Mouse (Mus musculus): ENCODE results near the gene Ubn1. TPM values are rescaled to one million over a fixed set of nuclear protein-coding genes. Genes with fewer than 3 reads are reported as not detected.

Gene Ubn1
- total and polyA plus RNA-seq, 3 experiments = 17.4 to 33.2 (median 32.5) TPM

- no peak overlapping the region for H3K4me2 ChIP-seq (ENCODE audit: insufficient read depth, low read depth, poor library complexity, severe bottlenecking)
- no peaks in the 10 kb centered on the region for H3K4me1 ChIP-seq (ENCODE audit: control insufficient read depth in 1 of 2, insufficient read depth in 2 of 2)
- peaks cover 24% of the 10 kb centered on the region for H3K27me3 ChIP-seq (replicated peaks)
- no peak for DNase-seq (ENCODE audit: extremely low read depth)
- H3K9me3 ChIP-seq (replicated peaks; ENCODE audit: low read length) = peaks cover 12% of the 10 kb centered on the region
- H3K79me2 ChIP-seq (replicated peaks; ENCODE audit: control insufficient read depth, extremely low read depth, insufficient read depth, poor library complexity, severe bottlenecking) = no peaks in the 10 kb centered on the region
- no peak overlapping the region for H3K9ac ChIP-seq (ENCODE audit: insufficient read depth, low read depth)
- H3K27ac ChIP-seq (ENCODE audit: insufficient read depth, low read depth) = no peak overlapping the region
- in situ Hi-C loops (cut with MboI; ENCODE audit: low pct_ligation_motif_present, low pct_unique_long_range_greater_than_20kb, low sequenced_read_pairs) = no loop called here
- H3K4me3 ChIP-seq (replicated peaks in 1 of 3; ENCODE audit: low read depth in 2 of 3, low read length in 2 of 3, poor library complexity in 1 of 3) = no peak overlapping the region
- H3K36me3 ChIP-seq (replicated peaks in 1 of 2; ENCODE audit: control insufficient read depth in 1 of 2, insufficient read depth in 1 of 2, low read length in 1 of 2) = no peaks in the 10 kb centered on the region
- dilution Hi-C loops (cut with MboI; ENCODE audit: extremely low pct_ligation_motif_present, extremely low pct_unique_long_range_greater_than_20kb, low sequenced_read_pairs) = no loop called here
- TF ChIP-seq JUND (conservative IDR thresholded peaks at IDR 0.05; ENCODE audit: low read depth, low read length) (no peak), BHLHE40 (IDR thresholded peaks at IDR 0.05; ENCODE audit: low read depth, low read length) (no peak), CTCF (conservative IDR thresholded peaks at IDR 0.05 in 1 of 2, IDR thresholded peaks at IDR 0.05 in 1 of 2; ENCODE audit: low read depth in 2 of 2, low read length in 2 of 2) (no peak)
Measured at GRCm38 (mm10) chr16:5109877-5110276, 60.0 kb downstream of the Ubn1 start.

GRCm38 (mm10) chr16:5111021-5111420 is 61.2 kb downstream of the Ubn1 start:
- dilution Hi-C loops (cut with MboI; ENCODE audit: extremely low pct_ligation_motif_present, extremely low pct_unique_long_range_greater_than_20kb, low sequenced_read_pairs) = no loop called here
- TF ChIP-seq MAZ (IDR thresholded peaks at IDR 0.05; ENCODE audit: low read depth, low read length) = no peak
- TF ChIP-seq CHD2 (IDR thresholded peaks at IDR 0.05; ENCODE audit: low read length) = no peak
- no peak for TF ChIP-seq RCOR1 (conservative IDR thresholded peaks at IDR 0.05; ENCODE audit: low read depth, low read length)
- no peak for TF ChIP-seq MAX (IDR thresholded peaks at IDR 0.05; ENCODE audit: low read length)
- no peak for TF ChIP-seq CHD1 (IDR thresholded peaks at IDR 0.05; ENCODE audit: low read depth, low read length)
- TF ChIP-seq USF2 (conservative IDR thresholded peaks at IDR 0.05; ENCODE audit: low read depth, low read length) = no peak
- no peak for TF ChIP-seq ZC3H11A (IDR thresholded peaks at IDR 0.05; ENCODE audit: low read depth, low read length)
- in situ Hi-C loops (cut with MboI; ENCODE audit: low pct_ligation_motif_present, low pct_unique_long_range_greater_than_20kb, low sequenced_read_pairs) = no loop called here
- no peaks in the 10 kb centered on the region for H3K79me2 ChIP-seq (replicated peaks; ENCODE audit: control insufficient read depth, extremely low read depth, insufficient read depth, poor library complexity, severe bottlenecking)
- no peaks in the 10 kb centered on the region for H3K4me1 ChIP-seq (ENCODE audit: control insufficient read depth in 1 of 2, insufficient read depth in 2 of 2)
- H3K36me3 ChIP-seq (replicated peaks in 1 of 2; ENCODE audit: control insufficient read depth in 1 of 2, insufficient read depth in 1 of 2, low read length in 1 of 2) = no peaks in the 10 kb centered on the region
- no peak overlapping the region for H3K27ac ChIP-seq (ENCODE audit: insufficient read depth, low read depth)
- DNase-seq (ENCODE audit: extremely low read depth) = no peak
- H3K9ac ChIP-seq (ENCODE audit: insufficient read depth, low read depth) = no peak overlapping the region
- peaks cover 12% of the 10 kb centered on the region for H3K9me3 ChIP-seq (replicated peaks; ENCODE audit: low read length)
- peaks cover 16% of the 10 kb centered on the region for H3K27me3 ChIP-seq (replicated peaks)
- H3K4me3 ChIP-seq (replicated peaks in 1 of 3; ENCODE audit: low read depth in 2 of 3, low read length in 2 of 3, poor library complexity in 1 of 3) = no peak overlapping the region
- no peak overlapping the region for H3K4me2 ChIP-seq (ENCODE audit: insufficient read depth, low read depth, poor library complexity, severe bottlenecking)

- Histone ChIP-seq H3K9me3 (replicated peaks; ENCODE audit: low read length) (peaks cover 7% of the 10 kb centered on the region), H3K4me1 (ENCODE audit: control insufficient read depth in 1 of 2, insufficient read depth in 2 of 2) (no peaks in the 10 kb centered on the region), H3K9ac (ENCODE audit: insufficient read depth, low read depth) (no peak overlapping the region), H3K4me2 (ENCODE audit: insufficient read depth, low read depth, poor library complexity, severe bottlenecking) (no peak overlapping the region), H3K4me3 (replicated peaks in 1 of 3; ENCODE audit: low read depth in 2 of 3, low read length in 2 of 3, poor library complexity in 1 of 3) (no peak overlapping the region), H3K27ac (ENCODE audit: insufficient read depth, low read depth) (no peak overlapping the region), H3K27me3 (replicated peaks) (peaks cover 11% of the 10 kb centered on the region), H3K79me2 (replicated peaks; ENCODE audit: control insufficient read depth, extremely low read depth, insufficient read depth, poor library complexity, severe bottlenecking) (no peaks in the 10 kb centered on the region), H3K36me3 (replicated peaks in 1 of 2; ENCODE audit: control insufficient read depth in 1 of 2, insufficient read depth in 1 of 2, low read length in 1 of 2) (no peaks in the 10 kb centered on the region)
- dilution Hi-C loops (cut with MboI; ENCODE audit: extremely low pct_ligation_motif_present, extremely low pct_unique_long_range_greater_than_20kb, low sequenced_read_pairs) (no loop called here), in situ Hi-C loops (cut with MboI; ENCODE audit: low pct_ligation_motif_present, low pct_unique_long_range_greater_than_20kb, low sequenced_read_pairs) (no loop called here)
- TF ChIP-seq MYC (IDR thresholded peaks at IDR 0.05; ENCODE audit: low read depth, low read length) (no peak), JUN (IDR thresholded peaks at IDR 0.05; ENCODE audit: insufficient read depth, low read depth, low read length) (no peak)
- no peak for DNase-seq (ENCODE audit: extremely low read depth)
Measured at GRCm38 (mm10) chr16:5113002-5113550, 63.2 kb downstream of the Ubn1 start.

Data from CH12.LX (cell line).